Mouse (Mus musculus): ENCODE measurements at regions not wholly inside any gene's neighbourhood (a gene's known extent, or its start where the extent isn't known, plus 50 kb on each side); places are given as distances from the start of the nearest gene placed in this dataset.
A peak's percentile ranks its signal among the peaks of the same experiment; 100 is the strongest.

DNA sequence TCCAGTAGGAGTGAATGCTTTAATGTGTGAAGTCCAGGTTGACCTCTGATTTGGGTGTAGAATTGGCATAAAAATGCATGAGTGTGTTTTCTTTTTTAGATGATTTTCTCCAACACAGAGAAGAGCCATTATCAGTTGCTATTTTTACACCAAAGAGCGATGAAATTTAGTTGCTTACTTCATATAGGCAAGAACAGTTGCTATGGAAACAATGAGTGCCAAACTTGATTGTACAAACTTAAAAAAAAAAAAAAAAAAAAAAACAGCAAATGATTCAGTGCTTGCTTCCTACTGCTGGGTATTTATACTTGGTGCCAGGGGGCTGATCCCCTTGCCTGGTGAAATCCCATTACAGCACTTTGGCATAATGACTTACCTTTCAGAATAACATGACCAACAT lies 268.0 kb downstream of the Sec23a start:
- no peak for DNase-seq

DNA sequence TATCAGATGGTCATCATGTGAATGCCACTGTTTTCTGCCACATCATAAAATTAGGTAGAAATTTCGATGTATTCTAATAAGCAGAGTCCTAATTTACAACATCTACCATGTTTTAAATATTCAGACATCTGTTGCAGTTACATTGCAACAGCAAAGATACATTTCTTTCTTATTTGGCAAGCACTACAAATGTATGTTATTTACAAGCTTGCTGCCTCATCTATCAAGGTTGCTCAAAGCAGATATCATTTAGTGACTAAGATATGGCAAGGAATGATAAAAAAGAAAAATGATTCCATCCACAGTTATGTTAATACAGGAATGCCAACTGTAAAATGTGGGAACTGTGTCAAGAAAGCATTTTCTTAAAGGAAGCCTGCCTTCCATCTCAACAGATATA lies 283.7 kb downstream of the Sec23a start:
- no peak for DNase-seq

DNA sequence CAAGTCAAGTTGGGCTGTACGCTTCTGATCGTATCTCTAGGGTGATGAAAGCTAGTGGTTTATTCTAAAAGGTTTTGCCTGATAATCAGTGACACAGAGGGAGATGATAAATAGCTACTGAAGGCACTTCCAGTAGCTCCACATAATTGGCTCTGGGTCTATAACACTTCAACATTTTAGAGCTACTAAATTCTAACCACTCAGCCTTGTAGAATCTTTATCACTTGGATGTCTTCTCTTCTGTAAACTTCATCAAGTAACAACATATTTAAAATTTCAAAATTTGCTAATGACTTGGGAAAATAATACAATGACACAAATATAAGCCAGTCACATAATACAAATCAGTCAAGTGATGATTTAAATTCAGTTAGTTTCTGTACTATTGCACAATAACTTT lies 284.3 kb downstream of the Sec23a start:
- DNase-seq: no peak

DNA sequence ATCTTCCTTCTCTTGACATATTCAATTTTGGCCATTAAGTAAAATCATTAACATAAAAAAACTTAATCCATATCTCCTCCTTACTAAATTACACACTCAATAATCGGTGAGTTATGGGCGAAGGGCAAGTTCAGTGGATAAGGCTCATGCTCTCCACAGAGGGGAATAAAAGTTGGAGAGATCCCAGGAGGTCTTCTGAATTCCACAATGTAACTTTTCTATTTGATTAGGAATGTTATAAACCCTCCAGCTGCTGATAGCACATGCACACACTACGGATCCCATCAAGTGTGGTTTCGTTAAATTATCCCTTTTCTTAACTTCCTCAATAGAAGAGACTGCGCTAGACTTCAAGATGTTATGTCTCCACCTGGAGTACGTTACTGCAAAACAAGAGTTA lies 293.9 kb downstream of the Sec23a start:
- no peak for DNase-seq

DNA sequence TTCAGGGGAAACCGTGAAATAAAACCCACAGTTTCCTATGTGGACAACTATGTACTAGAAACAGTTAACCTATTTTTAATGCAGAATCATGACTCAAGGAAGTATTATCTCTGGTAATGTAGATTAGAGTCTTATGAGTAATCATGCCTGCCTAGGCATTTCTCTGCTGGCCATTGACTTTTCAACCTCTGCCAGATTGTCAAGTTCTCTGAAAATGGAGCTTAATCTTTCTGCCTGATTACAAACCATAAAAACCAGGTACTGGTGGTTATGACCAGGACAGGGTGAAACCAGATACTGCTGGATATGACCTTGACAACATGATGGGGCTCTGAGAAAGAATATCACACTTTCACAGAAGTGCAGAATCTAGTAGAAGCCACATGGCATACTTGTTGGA lies 297.6 kb downstream of the Sec23a start:
- no peak for DNase-seq

DNA sequence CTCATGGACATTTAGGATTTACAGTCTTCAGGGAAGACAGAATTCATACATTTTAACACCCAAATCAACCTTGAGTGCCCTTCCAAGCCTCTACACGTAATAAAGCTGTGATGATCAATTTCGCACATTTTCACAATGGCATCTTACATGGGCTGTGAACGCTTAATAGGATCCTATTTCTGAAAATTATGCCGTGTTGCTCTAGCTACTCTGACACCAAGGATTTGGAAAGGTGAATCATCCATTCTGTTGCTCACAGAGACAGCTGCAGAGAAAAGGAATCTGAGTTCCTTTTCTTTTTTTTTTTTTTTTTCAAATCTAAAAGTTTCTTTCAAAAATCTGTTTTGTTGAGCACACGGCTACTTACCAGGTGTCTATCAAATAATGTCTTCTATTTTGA lies 316.1 kb downstream of the Sec23a start:
- no peak for DNase-seq

DNA sequence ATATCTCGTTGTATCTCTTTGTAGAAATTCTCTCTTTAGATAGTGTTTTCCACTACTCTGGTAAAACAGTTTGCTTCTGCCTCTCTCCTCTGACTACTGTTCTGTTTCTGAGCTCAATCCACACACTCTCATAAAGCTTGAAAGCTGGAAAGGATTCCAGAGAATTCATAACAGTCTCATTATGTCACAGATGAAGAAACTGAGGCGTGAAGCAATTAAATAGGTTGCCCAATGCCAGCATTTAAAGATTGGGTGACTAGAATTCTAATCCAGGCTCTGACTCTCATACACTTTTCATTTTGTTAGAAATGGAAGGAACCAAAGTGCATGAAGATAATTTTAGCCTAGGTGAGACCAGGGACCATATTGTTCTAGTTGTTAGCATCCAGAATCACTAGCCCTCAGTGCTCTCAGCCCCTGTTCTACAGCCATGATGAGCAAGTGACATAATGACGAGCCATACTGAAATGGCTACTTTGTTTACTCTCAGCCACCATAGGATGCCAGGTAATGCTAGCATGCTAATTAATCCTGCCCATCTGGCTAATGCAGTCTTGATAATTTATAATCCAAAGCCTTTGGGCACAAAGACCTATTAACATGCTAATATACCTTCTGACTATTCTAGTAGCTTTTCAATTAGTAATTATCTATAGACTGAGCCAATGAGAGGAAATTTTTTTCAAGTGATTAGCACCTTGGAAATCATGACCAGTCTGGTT lies 341.7 kb downstream of the Sec23a start:
- DNase-seq: no peak

DNA sequence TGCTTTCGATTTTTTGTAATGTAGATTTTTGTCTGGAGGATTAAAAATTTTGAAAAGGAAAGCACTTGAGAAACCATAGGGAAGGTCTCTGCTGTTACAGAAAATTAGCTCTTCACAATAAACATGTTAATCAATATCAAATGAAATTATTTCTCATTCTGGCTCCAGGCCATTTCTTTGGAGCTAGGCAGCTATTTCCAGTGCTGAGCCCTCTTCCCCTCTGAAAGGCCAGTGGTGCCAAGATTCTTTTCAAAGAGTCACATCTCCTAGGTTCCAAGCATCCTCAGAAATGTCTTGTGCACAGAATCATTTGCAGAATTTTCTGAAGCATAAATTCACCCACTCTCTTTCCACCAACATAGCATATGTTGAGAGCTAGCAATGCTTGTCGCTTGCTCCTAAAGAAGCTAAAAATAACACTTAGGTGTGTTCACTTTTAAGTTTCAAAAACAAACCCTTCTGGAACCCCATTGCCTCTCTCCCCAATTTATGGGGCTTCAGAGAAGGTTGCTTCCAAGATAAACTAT lies 357.2 kb downstream of the Sec23a start:
- DNase-seq: peak; percentile 24

DNA sequence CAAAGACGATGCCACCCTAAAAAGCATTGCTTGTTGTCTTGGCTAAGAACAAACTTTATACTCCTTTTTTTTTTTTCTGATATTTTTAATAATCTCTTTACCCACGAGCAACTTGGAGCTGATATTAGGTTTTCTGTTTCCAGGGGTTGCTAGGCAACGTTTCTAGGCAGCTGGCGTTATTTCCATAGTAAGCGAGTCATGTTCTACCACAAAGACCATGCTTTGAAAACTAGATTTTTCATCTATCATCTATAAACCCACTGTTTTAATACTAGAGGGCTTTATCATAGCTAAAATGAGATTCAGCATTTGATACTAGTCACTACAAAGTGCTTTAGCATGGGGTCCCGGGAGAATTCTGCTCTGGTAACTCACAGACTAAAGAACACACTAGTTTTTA lies 358.1 kb downstream of the Sec23a start:
- DNase-seq: no peak

DNA sequence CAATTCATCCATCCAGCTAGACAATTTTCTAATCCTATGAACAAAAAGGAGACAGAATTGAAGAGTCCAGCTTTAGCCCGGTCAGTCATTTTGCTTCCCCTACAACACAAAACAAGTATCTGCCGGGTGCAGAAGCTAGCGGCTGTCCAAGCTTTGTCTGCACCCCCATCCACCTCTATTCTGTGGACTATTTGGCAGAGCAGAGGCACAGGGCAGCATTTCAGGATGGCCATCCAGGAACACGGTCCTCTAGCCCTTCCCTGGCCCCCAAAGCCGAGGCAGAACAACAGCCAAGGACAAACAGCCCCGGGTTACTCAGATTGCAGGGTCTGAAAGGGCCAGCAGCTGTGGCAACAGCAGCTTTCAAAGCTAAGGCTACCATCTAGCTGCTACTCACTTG lies 358.6 kb downstream of the Sec23a start:
- peak; percentile 14 for DNase-seq

DNA sequence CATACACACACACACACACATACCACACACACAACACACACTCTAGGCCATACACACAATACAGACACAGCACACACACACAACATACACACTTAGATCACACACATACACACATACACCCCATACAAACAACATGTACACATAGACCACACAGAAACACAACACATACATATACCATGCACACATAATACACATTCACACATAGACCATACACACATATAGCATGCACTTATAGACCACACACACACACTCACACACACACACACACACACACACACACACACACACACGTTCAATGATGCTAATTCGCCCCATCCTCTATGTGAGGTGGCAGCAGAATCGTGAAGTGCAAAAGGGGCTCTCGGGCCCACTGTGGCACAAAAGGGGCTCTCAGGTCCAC lies 359.1 kb downstream of the Sec23a start:
- DNase-seq: no peak

DNA sequence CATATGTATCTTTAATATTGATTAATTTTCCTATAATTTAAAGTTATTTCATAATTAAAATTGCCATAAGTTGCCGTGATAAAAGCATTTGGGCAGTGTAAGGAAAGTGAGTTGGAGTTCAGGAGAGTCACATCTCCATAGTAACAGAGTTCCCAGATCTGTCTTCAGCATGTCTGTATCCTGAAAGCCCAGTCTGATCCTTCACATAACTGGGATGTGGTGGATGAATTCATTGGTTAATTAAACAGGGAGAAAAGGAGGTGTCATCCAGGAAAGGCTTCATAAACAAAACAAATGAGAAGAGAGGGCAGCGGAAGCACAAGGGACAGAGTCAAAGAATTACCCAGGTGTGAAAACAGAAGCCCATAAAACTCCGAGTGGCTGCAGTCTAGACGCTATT lies 363.5 kb downstream of the Sec23a start:
- no peak for DNase-seq

DNA sequence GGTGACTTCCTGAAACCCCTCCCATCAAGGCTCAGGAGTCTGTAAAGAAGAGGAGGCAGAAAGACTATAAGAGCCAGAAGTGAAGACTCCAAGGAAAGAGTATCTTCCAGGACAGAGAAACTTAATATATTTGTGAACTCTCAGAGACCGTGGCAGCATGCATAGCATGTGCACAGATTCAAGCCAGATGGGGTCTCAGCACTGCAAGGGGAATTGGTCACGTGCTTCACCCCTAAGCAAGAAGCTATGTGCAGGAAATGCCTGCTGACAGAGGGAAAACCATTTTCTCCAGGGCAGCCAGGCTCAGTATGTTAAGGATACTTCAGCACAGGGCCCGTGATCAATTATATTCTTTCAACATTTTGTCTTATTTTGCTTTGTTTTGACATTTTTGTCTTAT lies 368.0 kb downstream of the Sec23a start:
- DNase-seq: no peak

DNA sequence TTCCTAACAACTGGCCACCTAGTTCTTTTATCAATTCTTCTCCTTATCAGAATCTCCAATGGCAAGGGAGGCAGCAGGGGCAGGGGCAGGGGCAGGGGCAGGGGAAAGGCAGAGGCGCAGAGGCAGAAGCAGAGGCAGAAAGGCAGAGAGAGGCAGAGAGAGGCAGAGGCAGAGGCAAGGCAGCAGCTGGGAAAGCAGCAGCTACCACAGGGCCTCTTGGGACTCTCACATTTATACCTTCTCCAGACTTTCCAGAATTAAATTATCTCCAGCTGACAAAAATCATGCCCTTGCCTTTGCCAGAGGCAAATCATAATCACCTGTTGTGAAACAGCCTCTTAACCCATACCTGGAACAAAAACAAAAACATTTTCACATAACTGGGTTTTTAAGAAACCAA lies 370.4 kb upstream of the Clec14a start:
- DNase-seq: no peak

DNA sequence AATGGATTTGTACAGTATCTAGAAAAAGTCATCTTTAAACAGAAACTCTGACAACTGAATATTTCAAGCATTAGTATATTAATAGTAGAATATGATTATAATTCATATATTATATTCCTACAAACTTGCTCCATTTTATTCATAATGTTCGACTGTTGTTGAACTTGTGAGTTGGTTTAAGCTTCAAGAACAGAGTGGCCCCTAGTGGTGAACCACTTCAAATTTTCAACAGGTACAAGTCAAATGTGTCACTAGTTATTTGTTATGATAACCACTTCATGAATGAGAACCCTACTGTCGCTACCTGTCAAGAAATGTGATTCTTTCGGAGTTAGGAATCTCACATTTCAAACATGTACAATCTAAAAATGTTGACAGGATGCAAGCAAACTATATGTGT lies 369.2 kb upstream of the Clec14a start:
- DNase-seq: no peak

DNA sequence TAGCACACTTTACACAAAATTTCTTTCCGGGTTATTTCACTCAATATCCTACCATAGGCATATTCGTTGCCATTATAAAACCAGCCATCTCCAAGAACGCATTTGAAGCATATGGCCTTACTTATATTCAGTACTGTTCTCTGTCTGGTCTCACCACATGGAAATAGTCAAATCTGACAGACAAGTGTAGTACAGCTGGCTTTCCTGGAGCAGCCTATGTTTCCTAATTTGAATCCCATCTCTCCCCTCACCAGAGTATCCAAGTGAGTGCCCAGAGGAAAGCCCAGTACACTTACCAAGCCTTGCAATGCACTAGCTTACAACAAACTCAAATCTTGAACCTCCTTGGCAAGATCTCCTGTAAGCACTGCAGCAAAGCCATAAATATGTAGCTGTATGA lies 363.4 kb upstream of the Clec14a start:
- DNase-seq: no peak

DNA sequence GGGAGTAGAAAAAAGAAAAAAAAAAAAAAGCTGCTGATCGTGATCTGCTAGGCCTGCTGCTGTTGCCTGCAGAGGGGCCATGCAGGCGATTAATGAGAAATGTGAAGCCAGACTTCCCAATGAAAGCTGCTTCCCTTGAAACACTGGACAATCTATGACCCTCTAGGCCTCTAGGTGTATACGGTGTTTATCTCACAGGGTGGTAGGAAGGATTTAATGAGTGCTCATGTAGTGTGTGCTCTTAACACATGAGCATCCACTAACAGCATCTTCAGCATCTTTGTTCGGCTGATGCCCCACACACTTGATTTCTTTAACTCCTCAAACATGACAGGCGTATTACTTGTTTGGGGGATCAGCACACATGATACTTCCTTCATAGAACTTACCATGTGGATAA lies 359.7 kb upstream of the Clec14a start:
- no peak for DNase-seq

DNA sequence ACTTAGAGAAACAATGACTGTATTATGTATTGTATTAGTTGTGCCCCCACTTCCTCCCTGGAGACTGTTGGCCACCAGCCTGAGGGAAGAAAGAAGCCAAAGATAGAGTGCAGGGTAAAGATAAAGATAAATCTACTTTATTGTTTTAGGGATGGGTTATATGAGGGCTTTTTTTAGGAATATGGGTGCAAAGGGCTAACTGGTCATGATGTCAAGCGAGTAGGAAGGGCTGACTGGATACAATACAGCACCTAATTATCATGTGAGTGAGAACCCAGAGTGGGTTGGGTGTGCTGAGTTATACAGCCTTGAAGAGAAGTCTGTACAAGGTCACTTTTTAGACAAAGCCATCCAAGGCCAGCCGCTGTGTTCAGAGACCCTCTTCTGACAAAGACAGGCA lies 356.1 kb upstream of the Clec14a start:
- no peak for DNase-seq

DNA sequence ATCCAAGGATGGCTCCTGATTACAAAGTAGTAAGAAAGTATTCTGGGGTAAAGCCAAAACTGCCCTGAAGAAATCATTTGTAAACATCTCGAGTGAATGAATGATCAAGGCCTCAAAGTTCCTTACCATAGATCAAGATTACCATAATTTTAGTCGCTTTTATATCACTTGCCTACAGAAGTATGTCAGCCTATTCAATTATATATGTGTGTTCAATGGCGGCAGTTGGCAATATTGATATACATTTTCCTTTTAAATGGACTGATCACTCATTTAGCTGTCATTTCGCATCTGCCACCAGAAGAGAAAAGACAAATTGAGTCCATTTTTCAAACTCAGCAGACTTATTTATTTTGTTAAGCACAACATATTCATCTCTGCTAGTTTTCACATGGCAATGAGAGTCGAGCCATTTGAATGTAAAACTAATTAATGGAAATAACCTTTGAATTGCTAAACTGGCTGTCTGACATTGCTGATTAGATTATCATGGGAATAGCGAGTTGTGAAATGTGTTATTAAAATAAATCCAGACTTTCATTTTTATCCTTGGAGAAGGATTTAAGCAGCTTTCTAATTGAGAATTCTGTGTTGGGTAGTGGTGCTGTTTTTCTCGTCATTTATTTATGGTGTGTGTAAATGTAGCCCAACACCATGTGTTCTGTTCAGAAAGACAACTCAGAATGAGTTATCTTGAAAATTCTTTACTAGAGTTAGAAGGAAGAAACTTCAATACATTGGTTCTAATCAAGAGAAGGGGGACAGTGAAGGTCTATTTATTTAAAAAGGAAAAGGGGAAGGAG lies 350.6 kb upstream of the Clec14a start:
- DNase-seq: no peak

DNA sequence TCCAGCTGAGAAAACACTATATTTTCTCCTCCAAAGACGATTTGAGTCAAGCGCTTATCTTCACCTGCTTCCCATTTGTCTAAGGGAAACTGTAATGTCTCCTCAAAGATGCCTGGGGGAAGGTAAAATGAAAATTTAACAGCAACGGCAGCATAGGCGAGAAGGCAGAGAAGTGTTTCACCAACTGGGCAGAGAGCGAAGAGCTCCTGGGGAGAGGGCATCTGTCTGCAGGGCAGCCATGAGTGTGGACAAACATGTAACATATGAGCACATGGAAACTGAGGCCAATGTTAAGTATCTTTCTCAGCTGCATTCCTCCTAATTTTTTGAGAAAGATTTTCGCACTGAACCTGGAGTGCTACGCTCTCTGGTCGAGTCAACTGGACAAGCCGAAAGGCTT lies 325.7 kb upstream of the Clec14a start:
- no peak for DNase-seq

DNA sequence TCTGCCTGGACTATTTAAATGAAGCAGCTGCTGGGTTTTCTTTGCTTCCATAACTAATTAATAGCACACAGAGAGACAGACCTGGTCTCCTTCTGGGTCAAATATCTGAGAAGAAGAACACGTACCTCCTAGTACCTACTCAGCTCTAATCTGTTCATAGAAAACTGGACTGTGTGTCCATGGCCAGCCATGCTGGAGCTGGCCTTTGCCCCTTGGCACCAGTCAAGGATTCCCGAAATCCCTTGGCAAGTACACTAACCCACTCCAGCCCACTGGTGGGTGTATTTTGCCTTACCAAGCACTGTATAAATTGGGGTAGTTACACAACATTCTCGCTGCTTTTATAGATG lies 322.4 kb upstream of the Clec14a start:
- DNase-seq: no peak

DNA sequence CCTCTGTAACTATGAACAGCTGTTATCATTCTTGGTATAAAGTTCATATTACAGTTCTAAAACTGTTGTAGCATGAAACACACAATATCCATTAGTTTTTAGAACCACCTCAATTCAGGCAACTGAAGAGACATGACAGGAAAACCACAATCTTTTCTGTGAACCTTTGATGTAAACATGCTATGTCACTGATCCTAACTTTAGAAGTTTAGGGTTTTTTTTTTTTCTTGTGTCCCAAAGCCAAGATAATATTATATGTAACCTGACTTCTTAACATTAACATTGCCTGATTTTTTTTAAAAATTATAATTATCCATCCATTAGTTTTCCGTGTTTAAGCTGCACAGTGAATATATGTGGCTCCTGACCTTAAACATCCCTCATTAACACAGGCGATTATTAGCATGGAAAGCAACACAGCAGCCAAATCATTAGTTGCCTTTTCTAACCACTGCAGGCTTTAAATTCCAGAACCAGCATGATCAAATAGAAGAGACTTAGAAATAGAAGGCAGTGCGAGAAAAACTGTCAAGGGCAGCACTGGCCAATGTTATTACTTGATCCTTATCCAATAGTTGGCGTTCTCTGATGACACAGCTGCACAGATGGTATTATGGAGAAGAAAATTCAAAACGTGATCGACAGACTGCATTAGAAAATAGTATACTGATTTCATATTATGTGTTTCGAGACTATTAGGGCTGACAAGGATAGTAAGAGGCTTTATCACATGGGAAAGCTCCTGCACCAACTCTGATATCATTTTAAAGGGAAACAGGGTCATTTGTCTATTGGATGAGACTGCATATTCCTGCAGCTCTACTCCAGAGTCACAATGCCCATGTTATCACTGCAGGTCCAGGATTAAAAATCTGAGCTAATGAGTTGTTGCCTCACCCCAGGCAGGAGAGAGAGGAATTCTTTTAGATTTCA lies 321.7 kb upstream of the Clec14a start:
- no peak for DNase-seq

DNA sequence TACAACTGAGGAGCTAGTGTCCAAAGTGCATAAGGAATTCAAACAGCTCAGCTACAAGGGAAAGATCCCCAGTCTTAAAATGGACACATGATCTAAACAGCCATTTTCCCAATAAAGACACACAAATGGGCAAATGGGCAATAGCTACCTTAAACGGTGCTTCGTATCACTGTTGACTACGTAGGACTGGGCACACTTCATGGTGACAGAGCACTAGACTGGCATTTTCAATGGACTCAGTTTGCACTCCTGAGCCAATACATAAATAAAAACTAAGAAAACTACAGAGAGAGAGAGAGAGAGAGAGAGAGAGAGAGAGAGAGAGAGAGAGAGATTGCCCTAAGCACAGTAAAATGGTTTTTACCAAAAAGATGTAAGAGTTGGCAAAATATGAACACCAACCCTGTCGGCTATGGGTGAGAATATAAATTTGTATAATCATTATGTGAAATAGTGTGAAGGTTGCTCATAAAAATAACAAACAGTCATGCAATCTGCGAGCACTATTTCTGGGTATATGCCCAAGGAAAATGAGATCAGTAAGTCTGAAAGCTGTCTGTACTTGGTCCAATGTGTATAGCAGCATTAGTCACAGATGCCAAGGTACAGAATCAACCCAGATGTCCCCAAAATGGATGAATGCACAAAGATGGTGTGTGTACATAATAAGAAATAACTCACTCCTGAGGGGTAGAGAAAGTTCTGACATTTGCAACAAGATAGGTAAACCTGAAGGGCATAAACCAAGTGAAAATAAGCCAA lies 312.9 kb upstream of the Clec14a start:
- DNase-seq: no peak
